Mouse (Mus musculus): Measurements from ENCODE around the gene Sorcs3. TPM values are rescaled to one million over a fixed set of nuclear protein-coding genes. Genes with fewer than 3 reads are reported as not detected.

Sorcs3 gene
- polyA plus RNA-seq, 1 experiment from 2014 or later = 0.07 TPM

DNA sequence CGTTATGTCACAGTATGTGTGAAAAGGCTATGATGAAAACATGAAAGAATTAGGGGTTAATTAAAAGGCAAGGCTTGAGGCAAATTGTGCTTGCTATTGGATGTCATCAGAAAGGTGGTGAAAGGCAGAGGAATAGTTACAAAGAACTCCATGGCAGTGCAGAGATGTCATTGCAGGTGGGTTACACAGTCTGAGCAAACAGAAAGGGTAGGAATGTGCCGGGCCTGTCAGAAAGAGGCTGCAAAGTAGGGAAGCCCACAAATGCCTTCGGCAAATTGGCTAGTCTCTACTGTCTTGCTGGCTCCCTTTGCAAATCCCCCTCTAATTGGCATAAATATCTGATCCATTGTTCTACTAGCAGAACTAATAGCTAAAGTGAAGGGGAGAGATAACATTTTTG, 521.2 kb downstream of the Sorcs3 start:
- no peaks in the 10 kb centered on the region for H3K36me3 ChIP-seq (replicated peaks)
- H3K4me3 ChIP-seq (replicated peaks) = no peak overlapping the region
- no peaks in the 10 kb centered on the region for H3K27me3 ChIP-seq
- no peak overlapping the region for H3K4me2 ChIP-seq
- no peak overlapping the region for H3K27ac ChIP-seq (replicated peaks)
- no peaks in the 10 kb centered on the region for H3K4me1 ChIP-seq (replicated peaks)
- 57% methylated on average over 3 of the region's 3 CpGs for WGBS (ENCODE audit: insufficient replicate concordance)
- no peak for ATAC-seq (ENCODE audit: insufficient read depth)
- H3K9ac ChIP-seq = no peak overlapping the region
- no peaks in the 10 kb centered on the region for H3K9me3 ChIP-seq (replicated peaks)

DNA sequence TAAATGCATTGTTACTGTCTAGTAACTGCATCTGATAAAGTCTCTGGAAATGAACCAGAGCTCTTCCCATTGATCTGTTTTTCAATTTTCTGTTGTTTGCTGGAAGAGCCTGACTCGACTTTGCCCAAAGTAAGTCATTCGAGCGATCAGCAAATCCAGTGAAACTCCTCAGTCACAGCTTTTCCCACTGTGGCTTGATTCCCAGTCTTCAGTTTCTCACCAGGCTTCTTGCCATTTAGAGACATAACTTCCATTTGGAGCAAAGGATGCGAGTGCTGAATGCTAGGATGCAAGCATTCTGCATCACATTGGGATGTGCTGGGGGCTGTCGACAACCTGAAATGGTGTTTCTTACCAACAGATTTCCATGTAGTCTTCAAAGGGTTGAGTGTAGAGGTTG, 521.8 kb downstream of the Sorcs3 start:
- WGBS (ENCODE audit: insufficient replicate concordance) = 70% methylated on average over 5 of the region's 5 CpGs
- Histone ChIP-seq H3K9ac (no peak overlapping the region), H3K36me3 (replicated peaks) (no peaks in the 10 kb centered on the region), H3K27me3 (no peaks in the 10 kb centered on the region), H3K4me1 (replicated peaks) (no peaks in the 10 kb centered on the region), H3K27ac (replicated peaks) (no peak overlapping the region), H3K4me2 (no peak overlapping the region), H3K9me3 (replicated peaks) (no peaks in the 10 kb centered on the region), H3K4me3 (replicated peaks) (no peak overlapping the region)
- no peak for ATAC-seq (ENCODE audit: insufficient read depth)

DNA sequence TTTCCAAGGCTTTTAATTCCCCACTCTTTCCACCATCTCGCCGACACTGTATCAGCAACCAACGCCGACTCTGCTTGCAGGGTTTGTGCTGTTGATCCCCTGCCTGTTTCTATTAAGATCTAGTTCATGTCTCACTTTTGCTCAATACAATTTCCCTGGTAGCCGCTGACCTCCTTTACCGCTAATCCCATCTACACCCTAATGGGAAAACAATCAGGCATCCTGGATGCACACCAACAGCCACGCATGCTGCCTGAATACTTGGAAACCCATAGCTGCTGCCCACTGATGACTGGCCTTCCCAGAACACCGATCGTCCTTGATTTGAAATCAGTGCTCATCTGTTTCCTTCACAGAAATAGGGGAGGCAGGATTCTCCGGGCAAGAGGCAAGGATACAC, 525.9 kb downstream of the Sorcs3 start:
- Histone ChIP-seq H3K4me2 (no peak overlapping the region), H3K4me1 (replicated peaks) (no peaks in the 10 kb centered on the region), H3K9ac (no peak overlapping the region), H3K27me3 (no peaks in the 10 kb centered on the region), H3K36me3 (replicated peaks) (no peaks in the 10 kb centered on the region), H3K4me3 (replicated peaks) (no peak overlapping the region), H3K9me3 (replicated peaks) (no peaks in the 10 kb centered on the region), H3K27ac (replicated peaks) (no peak overlapping the region)
- 71% methylated on average over 10 of the region's 10 CpGs for WGBS (ENCODE audit: insufficient replicate concordance)
- ATAC-seq (ENCODE audit: insufficient read depth) = no peak

GRCm38 (mm10) chr19:48734370-48734769, 528.5 kb downstream of the Sorcs3 start:
- Histone ChIP-seq H3K4me2 (no peak overlapping the region), H3K36me3 (replicated peaks) (no peaks in the 10 kb centered on the region), H3K27ac (replicated peaks) (no peak overlapping the region), H3K4me1 (replicated peaks) (no peaks in the 10 kb centered on the region), H3K9ac (no peak overlapping the region), H3K27me3 (no peaks in the 10 kb centered on the region), H3K9me3 (replicated peaks) (no peaks in the 10 kb centered on the region), H3K4me3 (replicated peaks) (no peak overlapping the region)
- 58% methylated on average over 4 of the region's 4 CpGs for WGBS (ENCODE audit: insufficient replicate concordance)
- ATAC-seq (ENCODE audit: insufficient read depth) = no peak

- H3K9me3 ChIP-seq (replicated peaks) = no peaks in the 10 kb centered on the region
- H3K4me2 ChIP-seq = no peak overlapping the region
- H3K9ac ChIP-seq = no peak overlapping the region
- H3K36me3 ChIP-seq (replicated peaks) = no peaks in the 10 kb centered on the region
- H3K27me3 ChIP-seq = no peaks in the 10 kb centered on the region
- no peak overlapping the region for H3K4me3 ChIP-seq (replicated peaks)
- H3K4me1 ChIP-seq (replicated peaks) = no peaks in the 10 kb centered on the region
- WGBS (ENCODE audit: insufficient replicate concordance) = 44% methylated on average over 2 of the region's 2 CpGs
- ATAC-seq (ENCODE audit: insufficient read depth) = no peak
- H3K27ac ChIP-seq (replicated peaks) = no peak overlapping the region
These were observed 531.7 kb downstream of the Sorcs3 start for GRCm38 (mm10) chr19:48737554-48737953.

GRCm38 (mm10) chr19:48755156-48755555, 549.3 kb downstream of the Sorcs3 start:
- 68% methylated on average over 9 of the region's 9 CpGs for WGBS (ENCODE audit: insufficient replicate concordance)
- no peak for ATAC-seq (ENCODE audit: insufficient read depth)

DNA sequence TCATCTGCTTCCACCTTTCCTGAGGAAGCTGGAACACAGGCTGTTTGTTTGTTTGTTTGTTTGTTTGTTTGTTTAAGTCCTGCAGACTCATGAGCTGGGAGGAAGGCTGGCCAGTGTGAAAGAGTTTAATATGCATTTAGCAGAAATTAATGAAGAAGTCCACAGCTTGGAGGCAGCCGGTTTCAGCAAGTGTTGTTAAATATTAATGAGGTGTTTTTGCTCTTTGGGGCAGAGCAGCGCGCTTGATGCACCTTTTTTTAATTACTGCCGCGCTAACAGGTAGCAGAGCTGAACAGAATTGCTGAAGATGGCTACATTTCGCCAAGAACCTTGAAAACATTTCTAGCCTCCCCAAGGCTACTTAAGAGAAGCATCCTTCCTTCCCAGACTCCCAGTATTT, 551.0 kb downstream of the Sorcs3 start:
- Histone ChIP-seq H3K9ac (no peak overlapping the region), H3K36me3 (replicated peaks) (no peaks in the 10 kb centered on the region), H3K27me3 (no peaks in the 10 kb centered on the region), H3K4me1 (replicated peaks) (no peaks in the 10 kb centered on the region), H3K4me3 (replicated peaks) (no peak overlapping the region), H3K4me2 (no peak overlapping the region), H3K27ac (replicated peaks) (no peak overlapping the region), H3K9me3 (replicated peaks) (no peaks in the 10 kb centered on the region)
- no peak for ATAC-seq (ENCODE audit: insufficient read depth)
- 63% methylated on average over 6 of the region's 6 CpGs for WGBS (ENCODE audit: insufficient replicate concordance)

More at GRCm38 (mm10) chr19:48755156-48755555, 549.3 kb downstream of the Sorcs3 start:
- Histone ChIP-seq H3K27ac (replicated peaks) (no peak overlapping the region), H3K36me3 (replicated peaks) (no peaks in the 10 kb centered on the region), H3K4me3 (replicated peaks) (no peak overlapping the region), H3K9me3 (replicated peaks) (no peaks in the 10 kb centered on the region), H3K4me2 (no peak overlapping the region), H3K27me3 (no peaks in the 10 kb centered on the region), H3K4me1 (replicated peaks) (no peaks in the 10 kb centered on the region), H3K9ac (no peak overlapping the region)

DNA sequence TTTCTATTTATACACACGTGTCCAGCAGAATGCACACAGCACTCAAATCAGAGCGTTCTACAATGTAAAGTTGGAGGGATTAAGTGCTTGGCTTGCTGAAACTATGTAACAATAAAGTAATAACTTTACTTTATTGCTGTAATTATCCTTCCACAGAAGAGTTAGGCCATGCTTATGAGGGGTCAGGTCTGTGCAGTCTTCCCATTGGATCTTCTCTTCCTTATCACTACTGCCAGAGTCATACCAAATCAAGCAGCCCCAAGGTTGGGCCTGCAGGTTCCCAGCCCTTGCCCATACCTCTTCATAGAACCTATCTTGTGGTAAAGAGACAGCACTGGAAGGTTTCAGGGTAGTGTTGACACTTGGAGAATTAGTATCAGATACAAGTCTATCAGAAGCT, 560.7 kb downstream of the Sorcs3 start:
- ATAC-seq (ENCODE audit: insufficient read depth) = no peak
- H3K4me3 ChIP-seq (replicated peaks) = no peak overlapping the region

GRCm38 (mm10) chr19:48771565-48771964, 565.7 kb downstream of the Sorcs3 start:
- no peak for ATAC-seq (ENCODE audit: insufficient read depth)
- Histone ChIP-seq H3K4me3 (replicated peaks) (no peak overlapping the region), H3K27me3 (no peaks in the 10 kb centered on the region), H3K9ac (no peak overlapping the region), H3K4me2 (no peak overlapping the region), H3K27ac (replicated peaks) (no peak overlapping the region), H3K36me3 (replicated peaks) (no peaks in the 10 kb centered on the region), H3K9me3 (replicated peaks) (0 out of 2 replicates have a peak, but pooled peaks cover 3% of the 10 kb centered on the region), H3K4me1 (replicated peaks) (no peaks in the 10 kb centered on the region)
- WGBS (ENCODE audit: insufficient replicate concordance) = 44% methylated on average over 2 of the region's 2 CpGs

More for the DNA sequence above, 560.7 kb downstream of the Sorcs3 start:
- H3K36me3 ChIP-seq (replicated peaks) = no peaks in the 10 kb centered on the region
- no peak overlapping the region for H3K27ac ChIP-seq (replicated peaks)
- 53% methylated on average over 2 of the region's 2 CpGs for WGBS (ENCODE audit: insufficient replicate concordance)
- H3K9me3 ChIP-seq (replicated peaks) = 0 out of 2 replicates have a peak, but pooled peaks cover 3% of the 10 kb centered on the region
- H3K4me2 ChIP-seq = no peak overlapping the region
- no peaks in the 10 kb centered on the region for H3K27me3 ChIP-seq
- no peak overlapping the region for H3K9ac ChIP-seq
- H3K4me1 ChIP-seq (replicated peaks) = no peaks in the 10 kb centered on the region

DNA sequence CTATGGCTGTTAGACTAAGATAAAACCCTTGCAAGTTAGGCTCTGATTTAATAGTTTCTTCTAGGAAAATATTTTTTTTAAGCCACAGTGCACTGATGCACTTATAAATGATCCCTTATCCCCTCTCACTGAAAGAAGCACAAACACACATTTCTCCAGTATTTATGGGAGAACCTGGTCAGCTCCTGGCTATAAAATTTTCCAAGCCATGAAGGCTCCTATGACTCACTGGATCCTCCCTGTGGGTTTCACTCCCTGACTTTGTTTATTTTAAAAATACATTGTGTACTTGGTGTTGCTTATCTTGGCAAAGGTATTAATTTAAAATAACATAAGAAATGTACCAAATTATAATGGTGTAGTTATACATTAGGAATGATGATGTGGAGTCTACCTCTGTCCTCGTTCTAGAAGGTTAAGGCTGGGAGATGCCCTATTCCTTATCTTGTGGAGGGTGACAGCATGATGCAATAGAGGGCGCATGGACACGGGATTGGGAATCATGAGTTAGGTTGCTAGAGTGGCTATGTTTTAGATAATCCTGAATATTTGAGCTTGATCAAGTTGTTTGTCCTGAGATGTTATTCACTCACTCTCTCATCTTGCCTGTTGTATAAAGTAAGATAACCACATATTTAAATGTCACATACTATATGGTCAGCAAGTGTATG, 573.4 kb downstream of the Sorcs3 start:
- WGBS (ENCODE audit: insufficient replicate concordance) = 63% methylated on average over 3 of the region's 3 CpGs
- H3K36me3 ChIP-seq (replicated peaks) = no peaks in the 10 kb centered on the region
- no peaks in the 10 kb centered on the region for H3K27me3 ChIP-seq
- H3K9me3 ChIP-seq (replicated peaks) = no peaks in the 10 kb centered on the region
- ATAC-seq (ENCODE audit: insufficient read depth) = no peak
- no peak overlapping the region for H3K27ac ChIP-seq (replicated peaks)
- no peak overlapping the region for H3K9ac ChIP-seq
- H3K4me3 ChIP-seq (replicated peaks) = no peak overlapping the region
- no peaks in the 10 kb centered on the region for H3K4me1 ChIP-seq (replicated peaks)
- H3K4me2 ChIP-seq = no peak overlapping the region

DNA sequence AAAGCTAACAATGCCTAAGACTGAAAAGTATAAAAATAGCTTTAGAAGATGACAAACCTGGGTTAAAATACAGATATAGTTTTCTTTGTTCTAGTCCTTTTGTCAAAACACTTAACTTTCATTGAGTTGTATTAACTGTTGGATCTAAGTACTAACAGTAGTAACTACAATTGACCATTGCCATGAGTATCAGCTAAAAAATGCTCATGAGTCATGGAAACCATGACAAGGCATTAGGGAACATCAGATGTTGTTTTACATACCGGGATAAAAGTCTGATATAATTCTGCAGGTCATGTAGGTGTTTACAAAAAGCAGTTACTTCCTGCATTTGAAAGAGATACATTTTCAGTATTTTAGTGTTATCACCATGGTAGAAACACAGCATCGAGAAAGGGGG, 575.0 kb downstream of the Sorcs3 start:
- no peak overlapping the region for H3K9ac ChIP-seq
- no peaks in the 10 kb centered on the region for H3K36me3 ChIP-seq (replicated peaks)
- no peak for ATAC-seq (ENCODE audit: insufficient read depth)
- H3K27me3 ChIP-seq = no peaks in the 10 kb centered on the region
- H3K4me3 ChIP-seq (replicated peaks) = no peak overlapping the region
- WGBS (ENCODE audit: insufficient replicate concordance) = 41% methylated on average over 2 of the region's 2 CpGs
- H3K9me3 ChIP-seq (replicated peaks) = no peaks in the 10 kb centered on the region
- H3K4me2 ChIP-seq = no peak overlapping the region
- no peak overlapping the region for H3K27ac ChIP-seq (replicated peaks)
- H3K4me1 ChIP-seq (replicated peaks) = no peaks in the 10 kb centered on the region
